Mouse (Mus musculus) kidney, postnatal 36 days (tissue): ENCODE results near the gene Mtrex.
A peak's percentile ranks its signal among the peaks of the same experiment; 100 is the strongest.

Experiments used
- DNase-seq, 2 experiments: peaks; one replicate each; pipeline ENCODE4 v3.0.0; 2021 to 2022; ENCODE audit warnings: mixed read lengths in 2 of 2

Gene Mtrex

DNA sequence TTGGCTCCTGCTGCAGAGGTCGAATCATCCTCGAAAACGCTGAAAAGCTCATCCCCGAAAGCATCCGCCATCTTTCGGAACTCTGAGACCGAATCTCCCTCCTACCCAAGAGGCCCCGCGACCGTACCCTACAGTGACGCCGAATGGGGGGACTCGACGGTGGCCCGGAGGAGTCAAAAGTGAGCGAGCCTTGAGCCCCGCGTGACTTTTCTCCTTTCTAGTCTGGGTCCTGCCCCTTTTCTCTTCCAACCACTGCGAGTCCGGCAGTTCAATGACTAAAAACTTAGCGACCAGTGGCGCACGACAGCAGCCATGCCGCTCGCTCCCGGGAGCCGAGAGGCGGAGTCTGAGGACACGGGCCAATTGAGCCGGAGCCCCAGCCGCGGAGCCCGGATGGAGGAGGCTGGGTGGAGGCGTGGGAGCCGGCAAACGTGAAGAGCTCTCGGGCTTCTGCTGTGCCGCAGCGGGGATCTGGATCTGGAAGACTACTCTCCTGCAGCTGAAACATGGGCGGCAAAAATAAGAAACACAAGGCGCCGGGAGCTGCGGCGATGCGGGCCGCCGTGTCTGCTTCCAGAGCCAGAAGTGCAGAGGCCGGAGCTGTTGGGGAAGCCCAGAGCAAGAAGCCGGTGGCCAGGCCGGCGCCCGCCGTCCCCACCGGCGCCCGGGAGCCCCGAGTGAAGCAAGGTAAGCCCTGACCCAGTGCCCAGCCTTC is at the start of gene Mtrex, which contains the start of gene Dhx29:
Mtrex (minus strand) TSS at position 112 of the 715 bp plus-strand sequence.
Dhx29 (plus strand) TSS at position 168 of the 715 bp plus-strand sequence.
- DNase-seq: peak; percentile 99 to 100

DNA sequence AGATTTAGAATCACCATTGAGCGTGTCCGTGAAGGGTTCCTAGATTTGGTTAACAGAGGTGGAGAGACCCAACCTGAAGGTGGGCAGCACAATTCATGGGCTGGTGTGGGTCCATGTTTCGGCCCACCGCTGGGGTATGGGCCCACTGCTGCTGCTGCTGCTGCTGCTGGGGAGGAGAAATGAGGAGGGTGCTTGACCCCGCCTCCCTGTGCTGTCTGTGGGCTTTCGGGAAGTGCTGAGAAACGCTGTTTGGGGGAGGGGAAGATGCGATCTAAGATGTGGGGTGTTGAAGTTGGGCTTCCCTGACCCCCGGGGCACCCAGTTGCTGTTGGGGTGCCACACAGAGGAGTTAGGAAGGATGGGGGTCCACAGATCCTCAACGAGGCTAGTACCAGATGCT is 49.5 kb upstream of the Mtrex start:
- no peak for DNase-seq

DNA sequence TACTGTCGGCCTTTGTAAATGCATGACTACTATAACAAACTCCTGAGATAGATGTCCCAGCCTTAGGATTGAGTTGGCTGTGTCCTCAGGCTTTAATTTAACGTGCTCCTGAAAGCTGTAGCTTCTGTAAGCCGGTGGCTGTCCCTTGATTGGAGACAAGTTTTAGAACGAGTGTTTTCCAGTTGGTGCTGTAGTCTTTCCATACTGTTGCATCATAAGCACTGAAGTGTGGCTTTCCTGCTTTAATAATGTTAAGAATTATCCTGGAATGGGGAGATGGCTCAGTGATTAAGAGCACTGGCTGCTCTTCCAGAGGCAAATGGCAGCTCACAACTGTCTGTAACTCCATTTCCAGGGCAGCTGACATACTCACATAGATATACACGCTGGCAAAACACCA is 40.1 kb upstream of the Mtrex start:
- DNase-seq: no peak

DNA sequence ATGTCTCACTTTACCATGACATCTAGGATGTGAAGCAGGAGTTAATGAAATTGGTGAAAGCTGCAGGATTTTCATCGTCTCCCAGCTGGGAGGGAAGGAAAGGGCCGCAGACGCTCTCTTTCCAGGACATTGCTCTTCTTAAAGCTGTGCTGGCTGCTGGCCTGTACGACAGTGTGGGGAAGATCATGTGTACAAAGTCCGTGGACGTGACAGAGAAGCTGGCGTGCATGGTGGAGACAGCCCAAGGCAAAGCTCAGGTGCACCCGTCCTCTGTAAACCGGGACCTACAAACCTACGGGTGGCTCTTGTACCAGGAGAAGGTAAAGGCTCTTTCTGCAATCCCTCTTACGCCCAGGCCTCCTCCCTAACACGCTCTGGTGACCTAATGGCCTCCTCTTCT is 37.2 kb upstream of the Mtrex start:
- DNase-seq: peak; percentile 21 to 62

DNA sequence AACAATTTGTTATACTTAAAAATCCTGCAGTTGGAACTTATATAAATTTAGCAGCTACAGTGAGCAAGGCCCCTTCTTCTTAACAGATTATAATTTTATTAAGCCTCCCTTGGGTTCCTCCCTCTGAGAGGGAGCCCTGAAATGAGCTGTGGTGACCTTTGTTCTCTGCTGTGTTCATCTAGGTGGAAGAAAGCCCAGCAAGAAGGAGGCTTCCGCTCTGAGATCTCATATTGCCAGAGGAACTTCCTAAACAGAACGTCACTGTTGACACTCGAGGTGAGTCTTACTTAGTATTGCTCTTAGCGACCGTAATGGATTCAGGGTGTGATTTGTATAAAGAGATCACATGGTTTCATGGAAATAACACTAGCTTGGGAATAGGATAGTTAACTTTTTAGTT is 35.9 kb upstream of the Mtrex start:
- DNase-seq: peak; percentile 21 to 24

DNA sequence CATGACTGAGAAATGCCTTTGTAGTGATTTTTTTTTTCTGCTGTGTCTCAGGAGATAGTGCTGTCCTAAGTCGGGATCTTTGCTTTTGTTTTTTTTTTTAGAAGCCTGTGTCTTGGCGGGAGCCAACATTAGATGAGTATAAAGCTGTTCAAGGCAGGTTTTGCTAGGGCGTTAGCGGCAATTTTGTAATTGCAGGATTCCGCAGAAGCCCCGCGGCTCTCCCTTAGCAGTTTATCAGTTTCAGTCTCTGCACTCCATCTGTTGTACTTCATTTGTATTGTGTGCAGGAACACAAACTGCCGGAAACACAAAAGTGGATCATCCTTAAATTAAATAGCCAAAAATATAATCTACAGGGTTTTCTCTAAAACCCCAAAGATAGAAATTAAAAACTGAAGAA is 26.9 kb upstream of the Mtrex start:
- DNase-seq: no peak

DNA sequence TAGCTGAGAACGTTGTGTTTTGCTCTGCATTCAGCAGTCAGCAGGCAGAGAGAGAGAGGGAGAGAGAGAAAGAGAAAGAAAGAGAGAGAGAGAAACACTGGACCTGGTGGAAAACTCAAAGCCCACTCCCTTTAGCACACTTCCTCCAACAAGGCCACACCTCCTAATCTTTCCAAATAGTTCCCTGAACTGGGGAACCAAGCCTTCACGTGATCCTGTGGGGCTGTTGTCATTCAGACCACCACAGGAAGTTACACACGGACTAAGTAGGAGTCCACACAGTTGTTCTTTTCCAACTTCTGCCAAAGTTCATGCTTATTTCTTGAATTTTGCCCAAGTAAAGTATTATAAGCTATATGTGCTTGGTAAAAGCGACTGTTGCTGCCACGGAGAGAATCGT is 18.7 kb upstream of the Mtrex start:
- DNase-seq: no peak

DNA sequence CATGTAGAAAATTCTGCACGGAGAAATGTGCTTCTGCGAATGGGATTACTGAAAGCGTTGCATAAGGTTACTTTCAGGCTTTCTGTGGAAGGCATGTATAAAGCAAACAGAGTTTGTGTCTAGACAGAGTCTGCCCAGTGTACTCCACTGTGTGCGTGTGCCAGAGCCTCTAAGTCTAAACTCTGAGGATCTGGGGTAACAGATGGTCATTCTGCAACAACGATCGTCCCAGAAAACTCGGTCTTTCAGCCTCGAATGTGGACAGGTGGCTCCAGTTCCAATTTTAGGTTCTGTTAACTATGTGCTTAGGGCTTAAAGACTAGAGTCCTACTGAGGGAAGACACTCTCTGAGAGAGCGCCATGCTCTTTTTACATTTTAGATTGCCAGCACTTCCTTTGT is 18.1 kb upstream of the Mtrex start:
- no peak for DNase-seq

DNA sequence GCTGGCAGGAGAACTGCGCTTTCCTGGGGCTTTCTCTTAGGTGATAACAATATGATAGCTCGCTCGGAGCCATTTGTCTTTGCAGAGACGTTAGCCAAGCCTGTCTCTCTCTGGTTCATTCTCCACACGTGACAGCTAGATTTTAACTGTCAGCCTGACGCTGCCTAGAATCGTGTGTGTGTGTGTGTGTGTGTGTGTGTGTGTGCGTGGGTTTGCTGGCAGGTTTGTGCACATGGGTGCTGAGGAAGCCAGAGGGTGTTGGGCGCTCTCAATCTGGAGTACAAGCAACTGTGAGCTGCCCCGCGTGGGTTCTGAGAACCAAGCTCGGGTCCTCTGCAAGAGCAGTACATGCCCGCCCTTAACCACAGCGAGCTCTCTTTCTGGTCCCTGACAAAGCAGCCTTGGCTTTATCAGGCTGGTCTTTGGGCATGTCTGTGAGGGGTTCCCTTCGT is 14.7 kb upstream of the Mtrex start:
- DNase-seq: no peak

DNA sequence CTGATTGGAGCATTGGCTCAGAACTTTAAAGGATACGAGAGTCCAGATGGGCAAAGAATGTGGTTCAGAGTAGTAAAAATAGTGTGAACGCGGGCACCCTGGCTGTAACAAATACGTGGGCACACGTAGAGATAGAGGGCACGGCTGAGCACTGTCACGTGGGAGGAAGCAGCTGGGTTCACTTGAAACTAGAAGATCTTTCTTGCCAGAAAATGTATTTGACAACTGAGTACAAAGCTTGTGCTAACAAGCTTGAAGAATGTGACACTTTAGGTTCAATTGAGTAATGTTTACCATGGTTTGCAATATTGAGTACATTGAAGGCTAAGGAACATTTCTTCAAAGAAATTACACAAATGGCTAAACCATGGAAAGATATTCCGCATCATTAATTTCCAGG is 10.9 kb upstream of the Mtrex start:
- no peak for DNase-seq

DNA sequence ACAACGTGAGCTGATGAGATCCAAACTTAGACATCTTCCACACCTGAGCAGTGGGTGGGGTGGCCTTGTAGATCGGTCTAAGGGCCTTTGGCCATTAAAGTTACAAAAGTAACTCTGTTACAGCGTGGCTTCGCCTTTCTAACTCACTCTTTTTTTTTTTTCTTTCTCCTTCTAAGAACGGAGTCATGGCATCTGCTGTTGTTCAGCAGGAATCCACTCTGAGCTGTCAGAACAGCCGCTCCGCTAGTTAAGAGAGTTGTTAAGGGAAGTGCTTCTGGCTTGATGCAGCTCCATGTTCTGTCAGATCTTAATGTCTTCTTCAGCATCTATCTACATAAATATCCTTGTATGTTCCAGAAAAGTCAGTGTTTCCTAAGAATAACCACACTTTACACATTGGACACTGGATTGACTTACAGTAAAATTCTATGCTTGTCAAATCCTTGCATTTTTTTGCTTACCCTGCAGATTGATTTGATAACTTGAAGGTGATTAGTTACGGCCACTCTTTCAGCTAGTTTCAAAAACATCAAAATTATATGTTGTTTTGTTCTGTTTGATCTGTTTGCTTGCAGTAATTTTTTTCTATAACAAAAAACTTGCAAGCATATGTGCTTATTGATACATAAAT is 955 bp upstream of the Mtrex start:
- DNase-seq: no peak

DNA sequence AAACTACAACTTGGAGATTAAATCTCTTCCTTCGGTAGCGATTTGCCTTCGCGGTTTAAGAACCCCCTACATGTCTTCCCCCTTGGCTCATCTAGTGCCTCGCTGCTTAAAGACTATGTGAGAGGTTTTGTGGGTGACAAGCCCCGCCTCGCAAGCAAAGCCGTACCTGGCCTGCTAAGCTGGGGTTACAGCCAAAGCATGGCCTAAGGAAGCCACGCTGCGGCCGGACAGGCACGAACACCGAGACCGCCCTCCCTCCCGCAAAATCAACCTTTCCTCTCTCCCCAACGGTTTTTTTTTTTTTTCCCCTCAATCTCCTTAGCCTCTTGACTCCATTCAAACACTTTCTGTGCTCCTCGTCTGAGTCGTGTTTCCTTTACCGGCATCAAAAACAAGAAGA is 402 bp downstream of the Mtrex start:
- peak in 1 of 2 experiments; percentile 54 for DNase-seq

DNA sequence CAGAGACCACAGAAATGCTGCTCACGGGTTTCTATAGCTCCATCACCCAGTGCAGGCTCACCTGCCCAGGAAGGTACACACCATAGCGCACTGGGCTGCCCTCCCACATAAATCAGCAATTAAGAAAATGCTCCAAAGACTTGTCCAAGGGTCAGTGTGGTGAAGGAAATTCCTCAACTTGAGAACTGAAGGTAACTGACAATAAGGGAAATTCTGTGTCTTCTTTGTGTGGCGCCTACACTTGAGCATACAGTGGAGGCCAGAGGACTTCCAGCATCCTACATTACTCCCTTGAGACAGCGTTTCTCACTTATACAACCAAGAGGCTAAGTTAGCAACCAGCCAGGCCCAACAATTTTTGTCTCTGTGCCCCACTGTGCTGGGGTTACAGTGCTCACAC is 1.2 kb downstream of the Mtrex start:
- peak in 1 of 2 experiments; percentile 22 for DNase-seq

DNA sequence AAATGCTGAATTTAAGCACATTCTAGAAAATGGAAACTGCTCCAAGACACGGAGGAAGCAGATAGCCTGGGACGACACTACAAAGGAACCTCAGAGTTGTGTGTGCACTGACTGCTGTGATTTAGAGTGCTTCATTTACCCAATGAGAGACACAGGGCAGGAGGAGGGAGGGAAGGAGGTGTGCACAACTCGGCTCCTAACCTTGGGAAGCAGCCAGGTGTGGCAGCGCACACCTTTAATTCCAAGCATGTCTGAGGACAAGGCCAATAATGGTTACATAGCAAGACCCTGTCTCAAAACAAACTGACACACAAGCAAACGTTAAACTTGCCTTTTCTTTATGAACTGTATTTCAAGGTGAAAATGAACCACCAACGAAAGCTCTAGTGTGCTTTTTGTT is 1.9 kb downstream of the Mtrex start:
- DNase-seq: peak; percentile 39 to 62

DNA sequence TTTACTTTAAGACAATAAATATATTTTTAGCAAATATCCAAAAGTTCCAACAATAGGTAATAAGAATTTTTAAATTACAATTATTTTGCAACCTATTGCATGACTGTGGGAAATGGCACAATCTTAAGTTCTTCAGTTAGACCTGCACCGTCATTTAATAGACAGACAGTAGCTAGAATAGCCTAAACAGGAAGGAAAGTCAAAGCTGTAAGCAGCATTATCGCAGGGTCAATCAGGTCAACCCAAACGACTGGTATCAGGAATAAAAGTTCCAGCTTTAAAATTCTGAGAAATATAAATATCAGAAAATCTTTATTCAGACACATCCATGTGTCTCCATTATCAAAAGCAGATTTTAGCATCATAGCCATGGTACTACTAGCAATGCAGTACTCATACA is 6.3 kb downstream of the Mtrex start:
- no peak for DNase-seq

DNA sequence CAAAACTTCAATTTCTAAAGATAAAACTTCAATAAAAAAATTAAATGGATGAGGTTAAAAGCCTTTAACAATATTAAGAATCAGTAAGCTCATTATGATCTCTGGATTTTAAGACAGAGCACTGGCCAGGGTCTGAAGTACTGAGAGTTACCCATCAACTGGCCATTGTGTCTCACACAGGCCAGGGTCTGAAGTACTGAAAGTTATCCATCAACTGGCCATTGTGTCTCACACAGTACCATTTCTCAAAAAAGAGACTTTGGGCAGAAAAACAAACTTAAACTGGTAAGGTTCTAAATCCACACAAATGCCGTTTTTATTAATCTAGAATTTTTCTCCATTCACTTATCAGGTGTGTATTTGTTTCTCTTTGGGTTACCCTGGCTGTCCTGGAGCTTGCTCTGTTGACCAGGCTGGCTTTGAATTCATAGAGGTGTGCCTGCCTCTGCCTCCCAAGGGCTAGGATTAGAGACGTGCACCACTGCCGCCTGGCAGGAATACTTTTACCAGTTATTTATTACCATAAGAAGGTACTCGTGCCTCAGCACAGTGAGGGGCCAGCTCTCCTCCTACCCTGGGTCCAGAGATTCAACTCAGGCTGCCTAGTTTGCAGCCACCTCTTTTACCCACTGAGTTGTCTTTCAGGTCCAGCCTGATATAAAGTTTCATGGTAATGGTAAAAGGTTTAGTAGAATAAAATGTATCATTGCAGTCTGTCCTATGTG is 7.9 kb downstream of the Mtrex start:
- DNase-seq: peak; percentile 42 to 48

DNA sequence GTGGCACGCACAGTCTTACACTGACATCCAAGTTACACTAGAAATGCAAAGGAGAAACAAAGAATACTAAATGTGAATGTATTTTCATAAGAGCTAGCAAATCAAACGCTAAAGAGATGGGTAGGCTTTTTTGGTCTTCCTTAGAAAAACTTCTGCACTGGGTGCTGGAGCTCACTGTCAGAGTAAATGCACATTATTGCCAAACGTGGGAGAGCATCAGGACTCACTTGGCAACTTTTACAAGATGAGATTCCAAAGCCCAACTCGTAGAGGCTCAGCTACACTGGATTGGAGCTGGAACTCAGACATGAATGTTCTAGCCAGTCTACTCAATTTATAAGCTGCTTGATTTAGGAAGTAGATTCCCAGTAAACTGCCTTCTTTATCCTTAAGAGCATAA is 16.8 kb downstream of the Mtrex start:
- DNase-seq: no peak

DNA sequence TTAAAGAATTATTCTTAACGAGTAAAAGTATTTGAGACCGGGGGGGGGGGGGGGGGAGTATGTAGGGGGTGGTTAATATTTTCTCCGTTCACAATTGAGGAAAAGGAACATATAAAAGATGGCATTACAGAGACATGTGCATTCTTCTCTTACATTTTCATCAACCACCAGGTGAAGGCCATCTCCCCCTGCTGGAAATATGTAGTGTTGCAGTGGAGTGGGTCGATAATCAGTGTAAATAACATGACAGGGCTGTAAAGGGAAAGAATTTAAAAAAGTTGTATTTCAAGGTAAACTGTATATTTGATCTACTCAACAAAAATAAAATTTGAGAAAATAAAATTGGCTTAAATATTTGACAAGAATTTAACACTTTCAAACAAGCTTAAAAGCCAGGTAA is 17.5 kb downstream of the Mtrex start:
- DNase-seq: peak; percentile 31 to 64

DNA sequence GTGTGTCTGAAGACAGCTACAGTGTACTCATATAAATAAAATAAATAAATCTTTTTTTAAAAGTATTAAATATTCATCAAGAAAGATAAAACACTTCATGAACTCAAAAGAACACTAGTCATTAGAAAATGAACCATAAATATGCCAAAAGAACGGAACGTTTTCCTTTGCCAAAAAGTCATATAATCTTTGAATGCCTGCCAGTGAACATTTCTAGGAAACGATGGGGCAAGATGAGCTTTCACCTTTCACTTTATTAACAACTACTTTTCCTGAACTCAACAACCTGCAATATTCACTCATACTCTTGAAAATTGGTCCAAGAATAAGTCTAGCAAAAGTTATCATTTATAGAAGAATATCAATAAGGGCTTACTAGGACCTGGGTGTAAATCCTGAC is 25.0 kb downstream of the Mtrex start:
- peak; percentile 13 to 14 for DNase-seq

DNA sequence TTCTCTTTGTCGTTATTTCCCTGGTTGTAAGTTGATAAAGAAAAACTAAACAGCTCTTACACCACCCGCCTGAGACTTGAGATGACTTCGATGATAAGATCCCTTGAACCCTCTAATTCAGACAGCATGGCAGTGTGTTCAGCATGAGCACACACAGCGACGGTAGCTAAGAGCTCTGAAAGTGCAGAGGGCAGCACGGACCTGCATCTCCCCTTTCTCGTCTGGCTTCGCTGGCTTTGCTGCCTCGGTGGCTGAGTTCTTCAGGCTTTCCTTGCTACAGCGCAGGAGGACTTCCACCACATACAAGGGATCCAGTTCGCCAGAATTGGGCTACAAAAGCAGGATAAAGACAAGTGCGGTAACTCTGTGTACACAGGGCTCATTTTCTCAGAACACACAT is 40.0 kb downstream of the Mtrex start:
- no peak for DNase-seq

DNA sequence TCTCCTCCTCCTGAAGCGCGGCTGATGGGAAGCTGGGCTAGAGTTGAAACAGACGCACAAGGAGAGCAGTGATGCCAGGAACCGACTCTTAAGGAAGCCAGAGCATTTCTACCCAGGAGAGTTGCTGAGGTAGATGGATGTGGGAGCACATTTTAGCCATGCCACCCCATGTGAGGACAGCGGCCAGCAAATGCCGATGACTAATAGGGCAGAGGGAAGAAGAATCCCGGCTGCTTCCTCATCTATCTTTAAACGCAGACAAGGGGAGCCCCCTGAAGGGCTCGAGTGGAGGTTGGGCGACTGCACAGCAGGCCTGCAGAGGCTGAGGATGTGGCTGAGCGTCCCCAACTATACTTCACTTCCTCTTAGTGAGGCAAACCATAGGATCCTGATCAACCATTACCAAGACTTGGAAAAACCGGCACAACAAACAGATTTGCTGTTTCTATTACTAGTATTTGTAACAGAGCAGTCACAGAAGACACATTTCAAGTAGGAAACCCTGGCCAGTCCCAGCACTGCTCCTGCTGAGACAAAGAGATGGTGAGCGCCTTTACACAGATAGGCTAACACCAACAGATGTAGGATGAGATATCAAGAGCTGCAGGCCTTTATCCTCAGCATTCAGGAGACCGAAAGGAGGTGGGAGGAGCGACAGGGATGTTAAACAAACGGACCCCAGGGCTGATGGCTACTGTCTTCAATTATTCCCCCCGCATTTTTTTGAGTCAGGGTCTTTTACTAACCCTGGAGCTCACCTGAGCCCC is 55.5 kb downstream of the Mtrex start:
- no peak for DNase-seq

DNA sequence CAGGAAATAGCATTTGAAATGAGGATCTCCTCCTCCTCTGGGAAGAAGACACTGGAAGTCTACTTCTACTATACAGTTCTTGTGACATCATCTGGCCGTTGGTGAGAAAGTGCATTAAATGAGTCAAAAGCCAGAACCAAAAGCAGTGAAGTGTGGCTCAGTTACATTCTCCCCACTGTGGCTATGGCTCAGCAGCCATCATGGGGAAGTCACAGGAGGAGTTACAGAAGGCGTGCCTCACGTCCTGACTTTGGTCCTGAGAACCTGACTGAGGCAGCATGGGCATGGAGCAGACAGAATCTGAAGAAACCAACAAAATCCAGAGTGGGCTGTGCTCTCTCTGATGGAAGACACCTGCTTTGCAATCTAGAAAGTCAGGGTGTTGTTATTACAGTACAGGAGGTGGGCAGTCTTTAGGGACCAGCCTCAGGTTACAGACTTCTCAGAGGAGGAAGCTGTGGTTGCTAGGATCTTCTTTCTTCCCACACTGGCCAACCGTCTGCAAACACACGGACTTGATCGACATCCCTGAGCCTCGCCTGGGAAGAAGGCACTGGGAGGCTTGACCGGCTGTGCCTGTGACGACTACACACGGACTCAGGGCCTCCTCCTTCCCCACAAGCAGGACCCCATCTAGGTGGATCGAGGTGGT is 57.0 kb downstream of the Mtrex start:
- DNase-seq: no peak

DNA sequence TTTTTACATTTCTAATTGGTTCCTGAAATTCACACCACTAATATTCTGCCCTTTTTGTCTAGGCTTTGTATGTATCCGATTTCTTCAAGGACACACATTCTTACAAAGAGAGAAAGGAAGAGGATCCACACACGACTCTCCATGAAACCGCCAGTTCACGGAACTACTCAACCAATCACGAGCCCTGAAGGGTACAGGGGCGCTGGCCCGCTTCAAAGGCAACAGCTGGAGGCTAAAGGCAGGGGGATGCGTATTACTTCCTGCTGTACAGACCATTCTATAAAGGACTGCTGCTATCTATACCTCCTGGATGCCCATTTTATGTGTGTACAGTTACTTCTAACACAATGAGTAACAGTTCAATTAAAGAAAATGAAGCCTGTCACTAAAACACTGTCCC is 59.8 kb downstream of the Mtrex start:
- DNase-seq: no peak
